Mouse (Mus musculus): ENCODE data around the gene Spn. TPM values are rescaled to one million over a fixed set of nuclear protein-coding genes. Genes with fewer than 3 reads are reported as not detected.

The Spn gene
- polyA plus RNA-seq, 1 experiment from 2014 or later: not detected

DNA sequence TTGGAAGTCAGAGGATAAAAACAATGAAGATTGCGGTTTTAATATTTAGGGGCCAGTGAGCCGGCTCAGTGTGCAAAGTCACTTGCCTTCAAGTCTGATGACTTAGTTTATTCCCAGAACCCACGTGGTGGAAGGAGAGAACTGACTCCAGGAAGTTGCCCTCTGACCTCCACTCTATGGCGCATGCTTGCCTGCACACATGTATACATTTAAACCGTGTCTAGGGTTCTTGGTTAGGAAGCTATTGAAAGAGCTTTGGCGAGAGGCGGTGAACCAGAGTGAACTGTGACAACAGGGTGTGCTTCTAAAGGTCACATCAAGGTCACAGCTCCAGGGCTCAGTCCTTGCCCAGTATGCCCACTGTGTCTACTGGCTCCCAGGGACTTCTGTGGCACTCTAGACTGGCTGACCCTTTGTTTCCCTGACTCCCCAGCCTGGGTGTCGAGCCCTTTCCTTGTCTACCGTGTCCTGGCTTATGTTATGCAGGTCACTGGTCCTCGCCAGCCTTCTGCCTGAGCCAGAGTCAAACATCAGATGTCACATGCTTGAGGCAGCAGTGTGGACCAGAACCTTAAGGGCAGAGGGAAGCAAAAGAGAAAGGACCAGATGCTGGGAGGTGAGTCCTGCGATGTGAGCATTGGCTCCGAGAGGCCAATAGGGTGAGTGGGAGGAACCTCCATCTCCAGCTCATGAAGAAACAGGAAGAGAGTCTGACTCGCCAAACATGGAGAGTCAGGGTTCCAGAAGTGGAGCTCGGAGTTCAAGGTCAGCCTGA is 18.8 kb downstream of the Spn start:
- H3K36me3 ChIP-seq (replicated peaks; ENCODE audit: control insufficient read depth, insufficient read depth, low read depth, low read length): no peaks in the 10 kb centered on the region
- ATAC-seq (replicated peaks; ENCODE audit: insufficient number of reproducible peaks, low FRiP score, low TSS enrichment, low read depth): no peak
- no peak overlapping the region for H3K4me3 ChIP-seq (ENCODE audit: low read depth, low read length)
- H3K9ac ChIP-seq (replicated peaks; ENCODE audit: low read length): no peak overlapping the region
- WGBS: 47% methylated on average over 14 of the region's 14 CpGs
- H3K4me2 ChIP-seq (ENCODE audit: low read depth, low read length): no peak overlapping the region
- no peaks in the 10 kb centered on the region for H3K9me3 ChIP-seq (replicated peaks; ENCODE audit: control insufficient read depth, low read length)
- H3K27me3 ChIP-seq (ENCODE audit: control insufficient read depth, insufficient read depth, low read length): peaks cover 8% of the 10 kb centered on the region; the same call in 1 of the 2 replicates
- H3K4me1 ChIP-seq (ENCODE audit: control insufficient read depth, insufficient read depth, low read length): peaks cover 2% of the 10 kb centered on the region; the same call in 1 of the 2 replicates
- H3K27ac ChIP-seq (replicated peaks; ENCODE audit: low read depth, low read length): no peak overlapping the region
- peak; percentile 50 for DNase-seq (ENCODE audit: low spot score)

- Histone ChIP-seq H3K9ac (replicated peaks; ENCODE audit: low read length) (no peak overlapping the region), H3K27me3 (ENCODE audit: control insufficient read depth, insufficient read depth, low read length) (peaks cover 8% of the 10 kb centered on the region; the same call in 1 of the 2 replicates), H3K27ac (replicated peaks; ENCODE audit: low read depth, low read length) (no peak overlapping the region), H3K4me2 (ENCODE audit: low read depth, low read length) (no peak overlapping the region), H3K36me3 (replicated peaks; ENCODE audit: control insufficient read depth, insufficient read depth, low read depth, low read length) (no peaks in the 10 kb centered on the region), H3K4me1 (ENCODE audit: control insufficient read depth, insufficient read depth, low read length) (peaks cover 2% of the 10 kb centered on the region; the same call in 1 of the 2 replicates), H3K9me3 (replicated peaks; ENCODE audit: control insufficient read depth, low read length) (no peaks in the 10 kb centered on the region), H3K4me3 (ENCODE audit: low read depth, low read length) (no peak overlapping the region)
- no peak for ATAC-seq (replicated peaks; ENCODE audit: insufficient number of reproducible peaks, low FRiP score, low TSS enrichment, low read depth)
- peak; percentile 48 for DNase-seq (ENCODE audit: low spot score)
- WGBS: 39% methylated on average over 5 of the region's 5 CpGs
Measured at GRCm38 (mm10) chr7:127117948-127118347, 19.7 kb downstream of the Spn start.

- 50% methylated on average over 11 of the region's 11 CpGs for WGBS
- H3K4me3 ChIP-seq (ENCODE audit: low read depth, low read length): no peak overlapping the region
- H3K27ac ChIP-seq (replicated peaks; ENCODE audit: low read depth, low read length): no peak overlapping the region
- no peaks in the 10 kb centered on the region for H3K36me3 ChIP-seq (replicated peaks; ENCODE audit: control insufficient read depth, insufficient read depth, low read depth, low read length)
- no peaks in the 10 kb centered on the region for H3K9me3 ChIP-seq (replicated peaks; ENCODE audit: control insufficient read depth, low read length)
- H3K27me3 ChIP-seq (ENCODE audit: control insufficient read depth, insufficient read depth, low read length): peaks cover 4% of the 10 kb centered on the region; the same call in 1 of the 2 replicates
- H3K4me2 ChIP-seq (ENCODE audit: low read depth, low read length): no peak overlapping the region
- H3K9ac ChIP-seq (replicated peaks; ENCODE audit: low read length): no peak overlapping the region
- peaks cover under 1% of the 10 kb centered on the region; the same call in 1 of the 2 replicates for H3K4me1 ChIP-seq (ENCODE audit: control insufficient read depth, insufficient read depth, low read length)
- ATAC-seq (replicated peaks; ENCODE audit: insufficient number of reproducible peaks, low FRiP score, low TSS enrichment, low read depth): no peak
- DNase-seq (ENCODE audit: low spot score): no peak
Measured at GRCm38 (mm10) chr7:127116331-127116935, 21.2 kb downstream of the Spn start.

- no peak overlapping the region for H3K4me3 ChIP-seq (ENCODE audit: low read depth, low read length)
- no peak for ATAC-seq (replicated peaks; ENCODE audit: insufficient number of reproducible peaks, low FRiP score, low TSS enrichment, low read depth)
- no peaks in the 10 kb centered on the region; the same call in 1 of the 2 replicates for H3K4me1 ChIP-seq (ENCODE audit: control insufficient read depth, insufficient read depth, low read length)
- WGBS: 80% methylated on average over 11 of the region's 11 CpGs
- no peak overlapping the region for H3K27ac ChIP-seq (replicated peaks; ENCODE audit: low read depth, low read length)
- DNase-seq (ENCODE audit: low spot score): no peak
- H3K9me3 ChIP-seq (replicated peaks; ENCODE audit: control insufficient read depth, low read length): no peaks in the 10 kb centered on the region
- H3K36me3 ChIP-seq (replicated peaks; ENCODE audit: control insufficient read depth, insufficient read depth, low read depth, low read length): no peaks in the 10 kb centered on the region
- no peak overlapping the region for H3K4me2 ChIP-seq (ENCODE audit: low read depth, low read length)
- no peak overlapping the region for H3K9ac ChIP-seq (replicated peaks; ENCODE audit: low read length)
- H3K27me3 ChIP-seq (ENCODE audit: control insufficient read depth, insufficient read depth, low read length): no peaks in the 10 kb centered on the region
Measured at GRCm38 (mm10) chr7:127114920-127115319, 22.7 kb downstream of the Spn start.

GRCm38 (mm10) chr7:127113614-127114259 is 23.9 kb downstream of the Spn start:
- no peak overlapping the region for H3K27ac ChIP-seq (replicated peaks; ENCODE audit: low read depth, low read length)
- DNase-seq (ENCODE audit: low spot score) (no peak), ATAC-seq (replicated peaks; ENCODE audit: insufficient number of reproducible peaks, low FRiP score, low TSS enrichment, low read depth) (no peak)
- no peaks in the 10 kb centered on the region for H3K27me3 ChIP-seq (ENCODE audit: control insufficient read depth, insufficient read depth, low read length)
- no peaks in the 10 kb centered on the region for H3K36me3 ChIP-seq (replicated peaks; ENCODE audit: control insufficient read depth, insufficient read depth, low read depth, low read length)
- H3K4me2 ChIP-seq (ENCODE audit: low read depth, low read length): no peak overlapping the region
- 64% methylated on average over 11 of the region's 12 CpGs for WGBS
- H3K4me3 ChIP-seq (ENCODE audit: low read depth, low read length): no peak overlapping the region
- H3K4me1 ChIP-seq (ENCODE audit: control insufficient read depth, insufficient read depth, low read length): no peaks in the 10 kb centered on the region; the same call in 1 of the 2 replicates
- no peak overlapping the region for H3K9ac ChIP-seq (replicated peaks; ENCODE audit: low read length)
- no peaks in the 10 kb centered on the region for H3K9me3 ChIP-seq (replicated peaks; ENCODE audit: control insufficient read depth, low read length)

DNA sequence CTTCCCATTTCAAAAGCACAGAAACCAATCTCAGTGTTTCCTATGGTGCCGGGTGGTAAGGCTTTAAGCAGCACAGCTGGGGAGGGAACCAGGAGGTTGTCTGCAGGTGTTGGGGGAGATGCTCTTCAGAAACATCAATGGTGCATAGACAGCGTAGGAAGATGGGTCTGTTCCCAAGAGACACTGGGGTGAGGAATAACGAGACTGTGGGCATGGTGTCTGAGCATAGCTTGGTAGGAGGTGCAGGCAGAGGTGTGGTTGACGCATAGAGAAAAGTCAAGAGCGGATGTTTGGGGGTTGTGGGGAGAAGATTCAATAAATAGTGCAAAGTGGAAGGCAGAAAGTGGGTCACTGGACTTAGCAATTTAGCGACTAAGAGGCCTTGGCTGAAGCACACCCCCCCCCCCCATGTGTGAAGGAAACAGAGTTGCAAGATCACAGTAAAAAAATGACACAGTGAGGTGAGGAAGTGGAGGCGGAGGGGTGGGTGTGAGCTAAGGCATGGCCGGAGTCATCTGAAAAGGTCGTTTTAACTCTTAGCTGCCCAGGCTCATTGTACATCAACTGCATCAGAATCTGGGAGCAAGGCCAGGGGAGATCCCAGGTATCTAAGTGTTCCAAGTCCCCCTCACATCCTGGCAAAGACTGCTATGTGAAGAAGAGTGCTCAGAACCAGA is 24.6 kb downstream of the Spn start:
- no peak overlapping the region for H3K4me2 ChIP-seq (ENCODE audit: low read depth, low read length)
- no peaks in the 10 kb centered on the region for H3K36me3 ChIP-seq (replicated peaks; ENCODE audit: control insufficient read depth, insufficient read depth, low read depth, low read length)
- H3K4me3 ChIP-seq (ENCODE audit: low read depth, low read length): no peak overlapping the region
- H3K9ac ChIP-seq (replicated peaks; ENCODE audit: low read length): no peak overlapping the region
- ATAC-seq (replicated peaks; ENCODE audit: insufficient number of reproducible peaks, low FRiP score, low TSS enrichment, low read depth): no peak
- H3K4me1 ChIP-seq (ENCODE audit: control insufficient read depth, insufficient read depth, low read length): no peaks in the 10 kb centered on the region; the same call in 1 of the 2 replicates
- H3K9me3 ChIP-seq (replicated peaks; ENCODE audit: control insufficient read depth, low read length): no peaks in the 10 kb centered on the region
- no peak overlapping the region for H3K27ac ChIP-seq (replicated peaks; ENCODE audit: low read depth, low read length)
- no peak for DNase-seq (ENCODE audit: low spot score)
- WGBS: 44% methylated on average over 9 of the region's 9 CpGs
- no peaks in the 10 kb centered on the region for H3K27me3 ChIP-seq (ENCODE audit: control insufficient read depth, insufficient read depth, low read length)

GRCm38 (mm10) chr7:127112251-127112841 is 25.3 kb downstream of the Spn start:
- Histone ChIP-seq H3K9me3 (replicated peaks; ENCODE audit: control insufficient read depth, low read length) (no peaks in the 10 kb centered on the region), H3K36me3 (replicated peaks; ENCODE audit: control insufficient read depth, insufficient read depth, low read depth, low read length) (no peaks in the 10 kb centered on the region), H3K27ac (replicated peaks; ENCODE audit: low read depth, low read length) (no peak overlapping the region), H3K4me3 (ENCODE audit: low read depth, low read length) (no peak overlapping the region), H3K27me3 (ENCODE audit: control insufficient read depth, insufficient read depth, low read length) (no peaks in the 10 kb centered on the region), H3K4me2 (ENCODE audit: low read depth, low read length) (no peak overlapping the region), H3K9ac (replicated peaks; ENCODE audit: low read length) (no peak overlapping the region), H3K4me1 (ENCODE audit: control insufficient read depth, insufficient read depth, low read length) (no peaks in the 10 kb centered on the region)
- ATAC-seq (replicated peaks; ENCODE audit: insufficient number of reproducible peaks, low FRiP score, low TSS enrichment, low read depth): no peak
- 74% methylated on average over 12 of the region's 12 CpGs for WGBS
- DNase-seq (ENCODE audit: low spot score): no peak
